Mouse (Mus musculus) layer of hippocampus, postnatal 10 days (tissue): ENCODE data around the gene Tekt1. TPM values are rescaled to one million over a fixed set of nuclear protein-coding genes. Genes with fewer than 3 reads are reported as not detected.
A peak's percentile ranks its signal among the peaks of the same experiment; 100 is the strongest.

ENCODE experiments used
- DNase-seq, 2 experiments: peaks; one replicate each; pipeline ENCODE4 v3.0.0; 2021; ENCODE audit warnings: low spot score in 2 of 2
- long read RNA-seq: library from polyadenylated mRNA; stranded (forward); transcript quantifications from one replicate; pipeline ENCODE4 v2.0.0, GENCODE M21; 2023
- total RNA-seq, 2 experiments: library from RNA; stranded (reverse); gene quantifications; 2 replicates each; pipeline ENCODE4 v1.2.3; 2021

Tekt1 gene
- total RNA-seq, result 1 to 10 TPM; 2.5 to 4.7 TPM
- long read RNA-seq, transcript Tekt1-203 (8 exons, 1,397 nt), result major isoform, 7 of 8 reads
- long read RNA-seq, partial matches to known transcripts, result 1 of 8 reads
- long read RNA-seq, other reads (novel, unspliced or antisense), result 0 of 8 reads

GRCm38 (mm10) chr11:72362347-72362741 lies at the start of gene Tekt1:
Tekt1 (minus strand) TSS chr11:72362442.
- no peak for DNase-seq

- no peak for DNase-seq
Measured at GRCm38 (mm10) chr11:72411945-72412344, 49.7 kb upstream of the Tekt1 start.

GRCm38 (mm10) chr11:72411093-72411921 lies 49.1 kb upstream of the Tekt1 start, which contains the start of gene Smtnl2:
Smtnl2 (minus strand) TSS chr11:72411713.
- peak; percentile 54 to 76 for DNase-seq

- no peak for DNase-seq
Measured at GRCm38 (mm10) chr11:72410521-72411092, 48.4 kb upstream of the Tekt1 start.

GRCm38 (mm10) chr11:72409649-72410385 lies 47.6 kb upstream of the Tekt1 start:
- DNase-seq, result no peak

GRCm38 (mm10) chr11:72408451-72409170 lies 46.4 kb upstream of the Tekt1 start:
- DNase-seq, result no peak

- DNase-seq, result no peak
Measured at GRCm38 (mm10) chr11:72407574-72407973, 45.3 kb upstream of the Tekt1 start.

- DNase-seq, result no peak
Measured at GRCm38 (mm10) chr11:72407081-72407480, 44.8 kb upstream of the Tekt1 start.

- no peak for DNase-seq
Measured at GRCm38 (mm10) chr11:72406079-72406675, 43.9 kb upstream of the Tekt1 start.

- DNase-seq, result no peak
Measured at GRCm38 (mm10) chr11:72405532-72405931, 43.3 kb upstream of the Tekt1 start.

- DNase-seq, result no peak
Measured at GRCm38 (mm10) chr11:72402969-72403368, 40.7 kb upstream of the Tekt1 start.

- no peak for DNase-seq
Measured at GRCm38 (mm10) chr11:72402017-72402416, 39.8 kb upstream of the Tekt1 start.

GRCm38 (mm10) chr11:72401068-72401467 lies 38.8 kb upstream of the Tekt1 start:
- no peak for DNase-seq

- no peak for DNase-seq
Measured at GRCm38 (mm10) chr11:72397811-72398525, 35.7 kb upstream of the Tekt1 start.

- DNase-seq, result peak; percentile 46 to 52
Measured at GRCm38 (mm10) chr11:72397072-72397471, 34.8 kb upstream of the Tekt1 start.

GRCm38 (mm10) chr11:72396621-72397020 lies 34.4 kb upstream of the Tekt1 start:
- DNase-seq, result no peak

- DNase-seq, result no peak
Measured at GRCm38 (mm10) chr11:72395652-72396051, 33.4 kb upstream of the Tekt1 start.

GRCm38 (mm10) chr11:72394694-72395093 lies 32.5 kb upstream of the Tekt1 start:
- no peak for DNase-seq

GRCm38 (mm10) chr11:72393669-72394068 lies 31.4 kb upstream of the Tekt1 start:
- peak in 1 of 2 experiments; percentile 24 for DNase-seq

- no peak for DNase-seq
Measured at GRCm38 (mm10) chr11:72393243-72393642, 31.0 kb upstream of the Tekt1 start.
